Mouse (Mus musculus): ENCODE results near the gene Gm7347.
"Not testable (repeated sequence)": the region's sequence is repeated elsewhere in the genome, so short reads cannot be mapped to it uniquely, and the experiment has no call there.

DNA sequence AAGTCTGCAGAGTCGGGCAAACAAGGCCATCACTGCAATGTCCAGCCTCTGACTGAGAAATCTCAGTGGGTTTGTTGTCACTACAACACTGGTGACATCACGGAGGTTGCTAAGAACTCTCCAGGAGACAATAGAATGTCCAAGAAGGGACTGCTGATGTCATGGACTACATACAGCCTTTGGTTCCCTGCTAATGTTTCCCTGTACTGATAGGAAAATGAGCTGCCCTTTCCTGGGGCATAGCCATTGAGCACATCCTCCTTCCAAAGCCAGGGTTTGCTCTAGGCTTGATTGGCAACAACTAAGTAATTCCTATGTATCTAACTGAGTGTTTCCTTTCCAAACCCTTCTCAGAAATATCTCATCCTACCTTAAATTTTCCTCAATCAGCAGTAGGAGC, at the start of gene Gm7347:
- not testable (repeated sequence) for TF ChIP-seq CTCF (IDR thresholded peaks at IDR 0.05; ENCODE audit: low read depth); EP300 (optimal IDR thresholded peaks at IDR 0.05)
